Mouse (Mus musculus): ENCODE data around the gene Mall. TPM values are rescaled to one million over a fixed set of nuclear protein-coding genes. Genes with fewer than 3 reads are reported as not detected.

Mall gene
- polyA plus RNA-seq, 1 experiment from 2014 or later: 0.82 TPM

GRCm38 (mm10) chr2:127728146-127728545, 1.6 kb downstream of the Mall start:
- H3K4me2 ChIP-seq (replicated peaks): no peak overlapping the region
- H3K36me3 ChIP-seq: no peaks in the 10 kb centered on the region
- WGBS: 77% methylated on average over 6 of the region's 6 CpGs
- H3K9me3 ChIP-seq: no peaks in the 10 kb centered on the region
- no peak overlapping the region for H3K9ac ChIP-seq (replicated peaks)
- H3K27me3 ChIP-seq: peaks cover 26% of the 10 kb centered on the region
- H3K27ac ChIP-seq: no peak overlapping the region
- H3K4me3 ChIP-seq (replicated peaks): no peak overlapping the region
- no peak for ATAC-seq
- H3K4me1 ChIP-seq (replicated peaks): peaks cover 7% of the 10 kb centered on the region

DNA sequence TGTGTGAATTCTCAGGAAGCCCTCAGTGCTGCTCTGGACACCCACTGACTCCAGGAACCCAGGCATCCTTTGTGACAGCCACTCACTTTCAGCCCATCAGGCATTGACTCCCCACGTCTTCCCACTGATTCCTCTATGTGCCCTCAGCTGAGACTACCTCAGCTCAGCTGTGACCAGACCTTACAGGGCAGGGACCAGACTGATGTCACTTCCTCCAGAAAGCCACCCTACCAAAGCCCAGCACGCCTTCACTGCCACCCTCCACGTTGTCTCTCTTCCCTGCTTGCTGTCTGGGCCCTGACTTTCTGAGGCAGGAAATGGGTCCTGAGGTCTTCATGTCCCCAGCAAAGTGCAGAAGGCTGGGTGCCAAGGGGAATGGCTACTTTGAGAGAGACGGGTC, 6.5 kb downstream of the Mall start:
- no peak overlapping the region for H3K4me2 ChIP-seq (replicated peaks)
- no peak overlapping the region for H3K9ac ChIP-seq (replicated peaks)
- no peaks in the 10 kb centered on the region for H3K4me1 ChIP-seq (replicated peaks)
- no peak overlapping the region for H3K4me3 ChIP-seq (replicated peaks)
- no peak for ATAC-seq
- no peaks in the 10 kb centered on the region for H3K27me3 ChIP-seq
- 71% methylated on average over 4 of the region's 4 CpGs for WGBS
- no peak overlapping the region for H3K27ac ChIP-seq
- no peaks in the 10 kb centered on the region for H3K36me3 ChIP-seq
- no peaks in the 10 kb centered on the region for H3K9me3 ChIP-seq

GRCm38 (mm10) chr2:127722176-127722892, 7.4 kb downstream of the Mall start:
- no peak for ATAC-seq
- Histone ChIP-seq H3K4me1 (replicated peaks) (no peaks in the 10 kb centered on the region), H3K9ac (replicated peaks) (no peak overlapping the region), H3K27ac (no peak overlapping the region), H3K4me3 (replicated peaks) (no peak overlapping the region), H3K4me2 (replicated peaks) (no peak overlapping the region), H3K9me3 (no peaks in the 10 kb centered on the region), H3K36me3 (no peaks in the 10 kb centered on the region), H3K27me3 (no peaks in the 10 kb centered on the region)
- WGBS: 65% methylated on average over 7 of the region's 7 CpGs

DNA sequence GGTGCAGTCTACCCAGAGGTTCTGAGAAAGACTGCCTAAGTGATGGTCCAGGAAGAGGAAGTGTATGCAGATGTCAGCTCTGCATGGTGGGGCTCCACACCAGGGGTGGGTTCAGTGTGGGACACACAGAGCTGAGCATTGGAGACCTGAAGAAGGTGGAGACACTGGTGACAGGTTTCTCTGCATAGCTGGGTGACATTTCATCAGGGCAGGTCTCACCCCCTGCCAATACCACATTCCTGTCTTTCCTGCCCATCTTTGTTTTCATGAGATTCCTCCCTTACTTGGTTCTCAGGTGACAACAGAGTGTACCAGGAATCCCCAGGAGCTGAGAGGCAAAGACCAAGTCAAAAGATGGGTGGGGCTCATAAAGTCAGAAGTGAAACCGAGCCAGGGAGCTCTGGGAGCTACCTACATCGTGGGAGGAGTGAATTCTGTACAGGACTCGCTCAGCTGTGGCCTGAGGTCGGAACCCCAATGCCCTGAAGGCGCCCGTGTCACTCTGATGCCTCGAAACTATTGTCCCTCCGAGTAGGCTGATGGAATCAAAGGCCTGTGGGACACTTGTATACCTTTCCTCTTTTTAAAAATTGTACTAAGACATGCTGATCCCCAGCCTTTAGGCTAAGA, 10.8 kb downstream of the Mall start:
- H3K9ac ChIP-seq (replicated peaks): no peak overlapping the region
- no peaks in the 10 kb centered on the region for H3K36me3 ChIP-seq
- H3K4me2 ChIP-seq (replicated peaks): no peak overlapping the region
- no peaks in the 10 kb centered on the region for H3K27me3 ChIP-seq
- no peaks in the 10 kb centered on the region for H3K4me1 ChIP-seq (replicated peaks)
- no peaks in the 10 kb centered on the region for H3K9me3 ChIP-seq
- H3K27ac ChIP-seq: no peak overlapping the region
- 72% methylated on average over 8 of the region's 8 CpGs for WGBS
- H3K4me3 ChIP-seq (replicated peaks): no peak overlapping the region
- no peak for ATAC-seq

- H3K36me3 ChIP-seq: no peaks in the 10 kb centered on the region
- no peak overlapping the region for H3K4me3 ChIP-seq (replicated peaks)
- H3K27me3 ChIP-seq: no peaks in the 10 kb centered on the region
- no peaks in the 10 kb centered on the region for H3K4me1 ChIP-seq (replicated peaks)
- no peak for ATAC-seq
- no peaks in the 10 kb centered on the region for H3K9me3 ChIP-seq
- no peak overlapping the region for H3K27ac ChIP-seq
- H3K4me2 ChIP-seq (replicated peaks): no peak overlapping the region
- H3K9ac ChIP-seq (replicated peaks): no peak overlapping the region
- 67% methylated on average over 3 of the region's 3 CpGs for WGBS
These were observed 15.0 kb downstream of the Mall start for GRCm38 (mm10) chr2:127714726-127715125.

- no peak for ATAC-seq
- Histone ChIP-seq H3K27ac (no peak overlapping the region), H3K9ac (replicated peaks) (no peak overlapping the region), H3K4me2 (replicated peaks) (no peak overlapping the region), H3K36me3 (no peaks in the 10 kb centered on the region), H3K4me3 (replicated peaks) (no peak overlapping the region), H3K9me3 (no peaks in the 10 kb centered on the region), H3K27me3 (no peaks in the 10 kb centered on the region), H3K4me1 (replicated peaks) (no peaks in the 10 kb centered on the region)
- WGBS: 84% methylated on average over 3 of the region's 3 CpGs
These were observed 20.9 kb downstream of the Mall start for GRCm38 (mm10) chr2:127708792-127709191.

DNA sequence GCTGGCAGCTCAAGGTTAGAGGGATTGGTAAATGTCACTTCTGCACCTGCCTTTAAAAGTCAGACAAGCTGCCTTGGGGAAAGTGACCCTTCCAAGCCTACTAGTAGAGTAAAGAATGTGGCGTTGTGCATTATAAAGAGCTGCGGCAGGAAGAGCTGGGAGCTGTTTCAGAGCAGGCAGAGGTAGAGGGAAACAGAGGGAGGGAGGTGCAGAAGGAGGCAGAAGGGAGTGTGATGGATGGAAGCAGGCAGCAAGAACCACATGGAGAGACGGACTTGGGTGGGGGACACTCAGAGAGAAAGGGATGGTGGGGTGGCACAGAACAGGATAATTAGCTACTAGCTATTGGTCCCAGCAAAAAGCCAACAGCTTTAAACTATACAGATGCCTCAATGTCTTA, 21.7 kb downstream of the Mall start:
- ATAC-seq: no peak
- Histone ChIP-seq H3K4me1 (replicated peaks) (no peaks in the 10 kb centered on the region), H3K9ac (replicated peaks) (no peak overlapping the region), H3K9me3 (no peaks in the 10 kb centered on the region), H3K4me3 (replicated peaks) (no peak overlapping the region), H3K27ac (no peak overlapping the region), H3K4me2 (replicated peaks) (no peak overlapping the region), H3K36me3 (no peaks in the 10 kb centered on the region), H3K27me3 (no peaks in the 10 kb centered on the region)
- 47% methylated on average over 3 of the region's 3 CpGs for WGBS

- WGBS: 77% methylated on average over 6 of the region's 6 CpGs
- Histone ChIP-seq H3K4me1 (replicated peaks) (no peaks in the 10 kb centered on the region), H3K4me2 (replicated peaks) (no peak overlapping the region), H3K4me3 (replicated peaks) (no peak overlapping the region), H3K36me3 (no peaks in the 10 kb centered on the region), H3K9me3 (no peaks in the 10 kb centered on the region), H3K27ac (no peak overlapping the region), H3K9ac (replicated peaks) (no peak overlapping the region), H3K27me3 (no peaks in the 10 kb centered on the region)
- ATAC-seq: no peak
These were observed 24.5 kb downstream of the Mall start for GRCm38 (mm10) chr2:127705267-127705666.

- ATAC-seq: no peak
- Histone ChIP-seq H3K9me3 (no peaks in the 10 kb centered on the region), H3K27me3 (no peaks in the 10 kb centered on the region; the same call in 1 of the 2 replicates), H3K36me3 (no peaks in the 10 kb centered on the region), H3K27ac (no peak overlapping the region), H3K4me3 (replicated peaks) (no peak overlapping the region), H3K4me1 (replicated peaks) (no peaks in the 10 kb centered on the region), H3K4me2 (replicated peaks) (no peak overlapping the region), H3K9ac (replicated peaks) (no peak overlapping the region)
- 83% methylated on average over 4 of the region's 4 CpGs for WGBS
These were observed 40.5 kb downstream of the Mall start for GRCm38 (mm10) chr2:127689239-127689638.

DNA sequence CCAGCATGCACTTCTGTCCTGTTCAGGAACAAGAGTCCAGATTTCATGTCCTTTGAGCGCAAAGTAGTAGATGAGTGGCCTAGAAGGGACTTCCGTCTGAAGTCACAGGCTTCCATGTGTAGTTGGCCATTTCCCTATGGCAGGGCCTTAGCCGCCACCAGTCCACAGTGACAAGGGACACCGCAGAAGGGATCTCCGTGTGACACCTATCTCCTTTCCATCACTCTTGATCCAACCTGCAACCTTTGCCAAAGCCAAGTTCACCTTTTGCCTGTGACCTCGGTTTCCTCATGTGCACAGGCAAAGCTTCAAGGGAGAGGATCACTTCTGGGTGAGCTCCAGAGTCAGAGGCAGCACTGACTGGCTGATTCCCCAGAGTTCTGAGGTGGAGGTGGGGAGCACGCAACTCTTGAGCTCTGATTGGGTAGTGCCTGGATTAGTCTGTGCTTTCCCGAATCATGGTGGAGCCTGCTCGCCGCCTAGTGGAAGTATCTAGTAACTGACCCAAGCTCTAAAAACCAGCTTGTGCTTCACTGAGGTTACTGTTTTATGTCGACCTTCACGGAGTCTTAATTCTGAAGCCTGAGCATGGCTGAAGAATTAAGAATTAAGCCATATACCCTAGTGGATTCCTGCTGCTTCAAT, 45.9 kb downstream of the Mall start:
- Histone ChIP-seq H3K4me1 (replicated peaks) (0 out of 2 replicates have a peak, but pooled peaks cover 2% of the 10 kb centered on the region), H3K27me3 (no peaks in the 10 kb centered on the region; the same call in 1 of the 2 replicates), H3K36me3 (no peaks in the 10 kb centered on the region), H3K27ac (no peak overlapping the region), H3K4me3 (replicated peaks) (no peak overlapping the region), H3K4me2 (replicated peaks) (no peak overlapping the region), H3K9ac (replicated peaks) (no peak overlapping the region), H3K9me3 (no peaks in the 10 kb centered on the region)
- WGBS: 39% methylated on average over 12 of the region's 12 CpGs
- peak; percentile 86 for ATAC-seq

- no peaks in the 10 kb centered on the region for H3K4me1 ChIP-seq (replicated peaks)
- no peak overlapping the region for H3K27ac ChIP-seq
- no peaks in the 10 kb centered on the region for H3K9me3 ChIP-seq
- H3K9ac ChIP-seq (replicated peaks): no peak overlapping the region
- no peaks in the 10 kb centered on the region for H3K36me3 ChIP-seq
- no peak overlapping the region for H3K4me2 ChIP-seq (replicated peaks)
- ATAC-seq: no peak
- 24% methylated on average over 2 of the region's 2 CpGs for WGBS
- no peaks in the 10 kb centered on the region for H3K27me3 ChIP-seq
- H3K4me3 ChIP-seq (replicated peaks): no peak overlapping the region
These were observed 61.8 kb downstream of the Mall start for GRCm38 (mm10) chr2:127667843-127668506.

DNA sequence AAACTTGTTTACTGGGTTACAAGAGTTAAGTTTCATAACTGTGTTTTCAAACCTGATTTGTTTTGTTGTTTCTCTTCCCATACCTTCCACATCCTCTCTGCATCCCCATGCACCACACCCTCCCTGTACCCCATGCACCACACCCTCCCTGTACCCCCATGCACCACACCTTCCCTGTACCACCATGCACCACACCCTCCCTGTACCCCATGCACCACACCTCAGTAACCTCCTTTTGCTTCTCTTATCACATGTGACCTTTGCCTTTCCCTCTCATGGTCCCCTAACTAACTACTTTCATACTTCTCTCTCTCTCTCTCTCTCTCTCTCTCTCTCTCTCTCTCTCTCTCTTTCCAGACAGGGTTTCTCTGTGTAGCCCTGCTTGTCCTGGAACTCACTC, 62.7 kb downstream of the Mall start:
- Histone ChIP-seq H3K4me2 (replicated peaks) (no peak overlapping the region), H3K4me3 (replicated peaks) (no peak overlapping the region), H3K27ac (no peak overlapping the region), H3K27me3 (no peaks in the 10 kb centered on the region), H3K36me3 (no peaks in the 10 kb centered on the region), H3K9me3 (no peaks in the 10 kb centered on the region), H3K9ac (replicated peaks) (no peak overlapping the region), H3K4me1 (replicated peaks) (no peaks in the 10 kb centered on the region)
- ATAC-seq: no peak

Data from midbrain, embryonic 13.5 days (tissue).